Mouse (Mus musculus) limb, embryonic 11.5 days (tissue): Measurements from ENCODE around the gene Pde10a. TPM values are rescaled to one million over a fixed set of nuclear protein-coding genes. Genes with fewer than 3 reads are reported as not detected.

Source experiments
- ATAC-seq: fragments of 200-750 bp; cut with Nextera tagmentation; 2 replicates; pipeline ENCODE4 v1.8.0; 2017; ENCODE audit warnings: low read depth; ENCODE audit not compliant: insufficient number of reproducible peaks, low FRiP score, low TSS enrichment
- DNase-seq: peaks from one replicate; pipeline ENCODE4 v3.0.0-alpha.2; 2015; ENCODE audit warnings: low spot score
- H3K27ac ChIP-seq: fragments of 300-500 bp; sonication (generic); replicated peaks from 2 replicates; pipeline ENCODE4 v1.5.1; 2014; ENCODE audit warnings: low read depth, mild to moderate bottlenecking, low read length
- H3K27me3 ChIP-seq: fragments of 300-500 bp; sonication (generic); 2 replicates; pipeline ENCODE4 v1.6.1; 2014; ENCODE audit warnings: mild to moderate bottlenecking, low read length, mixed read lengths; ENCODE audit not compliant: control insufficient read depth, insufficient read depth
- H3K36me3 ChIP-seq: fragments of 300-500 bp; sonication (generic); 2 replicates; pipeline ENCODE4 v1.6.1; 2014; ENCODE audit warnings: mild to moderate bottlenecking, low read length, moderate library complexity, mixed read lengths; ENCODE audit not compliant: control insufficient read depth, insufficient read depth
- H3K4me1 ChIP-seq: fragments of 300-500 bp; sonication (generic); 2 replicates; pipeline ENCODE4 v1.6.1; 2014; ENCODE audit warnings: low read length, mixed read lengths; ENCODE audit not compliant: control insufficient read depth, insufficient read depth
- H3K4me2 ChIP-seq: fragments of 300-500 bp; sonication (generic); 2 replicates; pipeline ENCODE4 v1.6.1; 2014; ENCODE audit warnings: low read depth, mild to moderate bottlenecking, moderate library complexity; ENCODE audit not compliant: severe bottlenecking
- H3K4me3 ChIP-seq: fragments of 300-500 bp; sonication (generic); 2 replicates; pipeline ENCODE4 v1.5.1; 2014; ENCODE audit warnings: low read depth, low read length
- H3K9ac ChIP-seq: fragments of 300-500 bp; sonication (generic); 2 replicates; pipeline ENCODE4 v1.6.1; 2014; ENCODE audit warnings: mild to moderate bottlenecking, low read length
- H3K9me3 ChIP-seq: fragments of 300-500 bp; sonication (generic); 2 replicates; pipeline ENCODE4 v1.6.1; 2016; ENCODE audit warnings: low read length; ENCODE audit not compliant: control insufficient read depth
- WGBS: fragments of 180-500 bp; shearing (Covaris S2); extraction: QIAGEN DNeasy Blood & Tissue Kit; methylation state at CpG from one replicate; pipeline ENCODE4 v1.1.7; 2014; 5-methylcytosine and 5-hydroxymethylcytosine counted together
- polyA plus RNA-seq: library from polyadenylated mRNA; unstranded; fragments of >200 nt; fragmentation: Nextera tagmentation; extraction: Ambion mirVana; gene quantifications from 2 replicates; pipeline ENCODE4 v1.2.1, GENCODE M21; 2014

Gene Pde10a
- polyA plus RNA-seq, 1 experiment from 2014 or later = 0.77 TPM

DNA sequence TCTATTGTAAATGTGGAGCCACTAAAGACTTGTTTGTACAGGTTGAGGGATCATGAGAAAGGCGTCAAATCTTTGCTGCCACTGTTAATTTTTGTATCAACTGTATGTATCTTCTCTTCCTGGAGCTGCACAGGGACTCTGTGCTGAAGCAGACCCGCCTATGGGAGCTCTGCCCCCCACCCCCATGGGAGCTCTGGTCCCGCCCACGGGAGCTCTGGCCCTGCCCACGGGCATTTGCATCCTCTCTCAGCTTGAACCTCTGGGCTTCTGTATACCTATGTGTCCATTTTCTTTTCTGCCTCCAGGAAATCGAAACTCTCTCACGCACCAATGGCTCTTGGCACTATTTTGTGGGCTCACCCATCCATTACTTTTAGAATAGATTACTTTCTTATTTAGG, 203.5 kb downstream of the Pde10a start:
- no peaks in the 10 kb centered on the region for H3K4me1 ChIP-seq
- 47% methylated on average over 7 of the region's 7 CpGs for WGBS
- no peak overlapping the region for H3K27ac ChIP-seq
- H3K36me3 ChIP-seq = no peaks in the 10 kb centered on the region
- H3K9me3 ChIP-seq = no peaks in the 10 kb centered on the region
- H3K27me3 ChIP-seq = no peaks in the 10 kb centered on the region
- no peak overlapping the region for H3K4me2 ChIP-seq
- H3K4me3 ChIP-seq = no peak overlapping the region
- no peak overlapping the region for H3K9ac ChIP-seq
- no peak for ATAC-seq
- DNase-seq = no peak

DNA sequence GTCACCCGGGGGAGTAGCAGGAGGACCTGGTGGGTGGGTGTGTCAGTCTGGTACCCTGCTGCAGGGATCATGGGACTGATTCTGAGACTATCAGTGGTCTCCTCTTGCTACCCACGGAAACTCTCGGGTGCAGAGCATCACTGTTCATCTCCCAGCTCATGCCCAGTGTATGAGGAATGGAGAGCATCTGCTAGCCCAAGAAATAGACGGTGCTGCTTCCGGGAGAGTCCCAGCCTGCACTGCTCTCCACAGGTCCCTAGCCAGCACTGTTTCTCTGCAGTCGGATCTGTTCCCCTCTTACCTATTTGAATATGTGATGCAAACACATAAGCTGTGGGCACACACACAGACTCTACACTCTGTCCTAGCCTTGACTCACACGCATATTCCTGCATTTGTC, 204.6 kb downstream of the Pde10a start:
- no peaks in the 10 kb centered on the region for H3K9me3 ChIP-seq
- H3K4me2 ChIP-seq = no peak overlapping the region
- ATAC-seq = no peak
- no peak for DNase-seq
- H3K36me3 ChIP-seq = no peaks in the 10 kb centered on the region
- H3K27me3 ChIP-seq = no peaks in the 10 kb centered on the region
- no peak overlapping the region for H3K9ac ChIP-seq
- no peaks in the 10 kb centered on the region for H3K4me1 ChIP-seq
- WGBS = 76% methylated on average over 7 of the region's 7 CpGs
- no peak overlapping the region for H3K4me3 ChIP-seq
- no peak overlapping the region for H3K27ac ChIP-seq

DNA sequence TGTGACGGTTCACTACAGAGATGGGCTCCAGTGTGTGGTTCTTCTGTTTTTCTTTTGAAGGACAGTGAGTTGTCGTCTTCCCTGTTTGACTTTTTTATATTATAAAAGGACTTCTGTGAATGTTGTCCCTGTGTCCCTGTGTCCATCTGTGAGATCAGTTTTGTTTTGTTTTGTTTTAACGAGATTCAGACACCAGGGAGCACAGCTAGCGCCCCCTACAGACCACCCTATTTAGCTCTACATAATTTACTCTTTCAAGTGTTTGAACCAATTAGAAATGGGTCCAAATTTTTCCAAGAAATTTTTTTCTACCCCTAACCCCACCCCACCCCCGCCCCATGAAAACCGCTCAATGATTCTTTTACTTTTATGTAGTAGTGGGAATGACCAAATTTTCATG, 205.9 kb downstream of the Pde10a start:
- 67% methylated on average over 6 of the region's 6 CpGs for WGBS
- Histone ChIP-seq H3K27ac (no peak overlapping the region), H3K4me3 (no peak overlapping the region), H3K27me3 (no peaks in the 10 kb centered on the region), H3K36me3 (no peaks in the 10 kb centered on the region), H3K4me1 (no peaks in the 10 kb centered on the region), H3K9ac (no peak overlapping the region), H3K9me3 (no peaks in the 10 kb centered on the region), H3K4me2 (no peak overlapping the region)
- ATAC-seq = no peak
- DNase-seq = no peak

DNA sequence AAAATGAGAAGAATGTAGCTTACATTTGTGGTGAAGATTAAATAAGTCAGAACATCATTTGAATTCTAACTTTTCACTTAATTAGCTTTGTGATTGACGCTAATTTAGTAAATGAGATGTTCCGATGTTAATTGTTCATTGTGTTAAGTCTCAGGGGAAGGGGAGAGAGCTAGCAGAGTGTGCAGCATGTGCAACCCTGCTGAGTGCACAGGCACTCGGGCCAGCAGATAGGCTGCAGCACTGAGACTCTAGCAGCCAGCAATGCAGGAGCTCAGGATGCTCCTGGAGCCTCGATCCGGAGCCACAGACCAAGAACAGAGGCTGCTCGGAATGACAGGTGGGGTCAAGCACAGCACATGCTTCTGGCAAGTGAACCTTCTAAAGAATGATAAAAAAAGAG, 211.1 kb downstream of the Pde10a start:
- Histone ChIP-seq H3K27ac (no peak overlapping the region), H3K9ac (no peak overlapping the region), H3K27me3 (no peaks in the 10 kb centered on the region), H3K9me3 (no peaks in the 10 kb centered on the region), H3K36me3 (no peaks in the 10 kb centered on the region), H3K4me3 (no peak overlapping the region), H3K4me1 (no peaks in the 10 kb centered on the region), H3K4me2 (no peak overlapping the region)
- DNase-seq = no peak
- WGBS = 82% methylated on average over 6 of the region's 6 CpGs
- no peak for ATAC-seq

DNA sequence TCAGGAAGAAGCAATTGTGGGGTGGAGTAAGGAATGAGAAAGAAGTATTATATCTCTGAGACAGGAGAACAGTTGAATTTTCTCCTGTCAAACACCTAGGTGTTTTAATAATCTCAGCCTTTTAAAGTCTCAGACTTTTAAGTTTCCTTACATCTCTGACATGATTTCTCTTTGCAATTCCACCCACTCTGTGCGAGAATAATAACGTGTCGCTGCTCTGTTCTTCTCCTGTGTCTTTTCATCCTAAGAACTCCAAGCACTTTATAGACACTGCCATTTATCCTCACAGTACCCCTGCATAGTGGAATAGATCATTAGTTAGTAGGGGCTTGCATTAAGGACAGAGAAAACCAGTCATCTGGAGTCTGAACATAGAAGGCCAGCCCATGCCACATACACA, 217.6 kb downstream of the Pde10a start:
- Histone ChIP-seq H3K4me3 (no peak overlapping the region), H3K9ac (no peak overlapping the region), H3K27me3 (no peaks in the 10 kb centered on the region), H3K27ac (no peak overlapping the region), H3K9me3 (no peaks in the 10 kb centered on the region), H3K4me1 (no peaks in the 10 kb centered on the region), H3K36me3 (no peaks in the 10 kb centered on the region), H3K4me2 (no peak overlapping the region)
- 88% methylated on average over 3 of the region's 3 CpGs for WGBS
- ATAC-seq = no peak
- no peak for DNase-seq

DNA sequence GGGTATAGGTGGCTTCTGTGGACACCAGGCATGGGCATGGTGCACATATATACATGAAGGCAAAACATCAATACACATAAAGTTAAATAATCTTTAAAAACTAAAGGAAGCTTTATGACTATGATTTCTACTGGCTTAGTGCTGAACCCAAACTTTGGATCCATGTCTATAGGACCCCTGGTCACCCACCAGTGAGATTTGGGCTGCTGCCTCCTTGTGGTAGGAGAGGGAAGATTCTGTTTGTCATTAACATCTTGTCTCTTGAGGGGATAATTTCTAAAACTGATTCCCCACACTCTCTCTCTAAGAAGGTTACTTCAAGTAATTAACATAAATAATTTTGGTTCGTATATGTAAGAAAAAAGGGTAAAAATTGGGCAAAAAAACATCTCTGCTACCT, 220.2 kb downstream of the Pde10a start:
- H3K27me3 ChIP-seq = no peaks in the 10 kb centered on the region
- H3K4me3 ChIP-seq = no peak overlapping the region
- no peaks in the 10 kb centered on the region for H3K4me1 ChIP-seq
- ATAC-seq (no peak), DNase-seq (no peak)
- 61% methylated on average over 1 of the region's 1 CpGs for WGBS
- no peak overlapping the region for H3K27ac ChIP-seq
- H3K4me2 ChIP-seq = no peak overlapping the region
- no peaks in the 10 kb centered on the region for H3K36me3 ChIP-seq
- no peak overlapping the region for H3K9ac ChIP-seq
- H3K9me3 ChIP-seq = no peaks in the 10 kb centered on the region

DNA sequence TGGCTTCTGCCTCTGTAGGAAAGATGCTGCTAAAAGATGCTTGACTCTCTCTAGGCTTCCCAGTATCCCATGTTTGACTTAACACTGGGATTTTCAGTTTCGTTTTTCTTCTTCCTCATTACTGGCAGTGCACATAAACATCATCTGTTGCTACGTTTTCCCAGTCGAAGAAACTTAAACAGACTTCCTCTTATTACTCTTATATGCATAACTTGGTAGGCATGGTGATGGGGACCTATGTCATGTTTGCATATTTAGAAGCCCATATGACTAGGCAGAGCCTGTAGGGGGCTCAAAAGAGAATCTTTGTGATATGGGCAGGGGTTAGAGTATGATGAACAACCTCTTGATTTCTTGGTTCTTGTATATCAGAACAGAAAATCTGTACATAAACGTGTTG, 224.3 kb downstream of the Pde10a start:
- no peak for ATAC-seq
- no peak overlapping the region for H3K4me3 ChIP-seq
- H3K4me2 ChIP-seq = no peak overlapping the region
- no peak for DNase-seq
- H3K36me3 ChIP-seq = no peaks in the 10 kb centered on the region
- H3K4me1 ChIP-seq = no peaks in the 10 kb centered on the region
- H3K27ac ChIP-seq = no peak overlapping the region
- no peak overlapping the region for H3K9ac ChIP-seq
- H3K9me3 ChIP-seq = no peaks in the 10 kb centered on the region
- WGBS = 78% methylated on average over 4 of the region's 4 CpGs
- H3K27me3 ChIP-seq = no peaks in the 10 kb centered on the region

DNA sequence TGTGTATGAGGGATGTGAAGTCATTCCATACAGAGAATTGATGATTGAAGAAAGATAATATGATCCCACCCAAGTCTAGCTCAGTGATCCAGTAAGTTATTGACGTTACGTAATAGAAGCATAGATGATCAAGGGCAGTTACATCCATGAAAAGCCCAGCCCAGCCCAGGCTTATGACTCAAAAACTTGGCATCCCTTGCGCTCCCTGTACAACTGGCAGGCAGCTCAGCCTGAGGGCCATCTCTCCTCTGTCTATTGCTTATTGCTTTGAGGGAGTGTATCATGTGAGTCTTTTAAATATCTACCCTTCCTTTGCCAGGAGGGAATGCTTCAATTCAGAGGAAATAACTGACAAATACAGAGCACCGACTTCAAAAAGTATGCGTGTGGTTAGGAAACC, 232.4 kb downstream of the Pde10a start:
- ATAC-seq = no peak

DNA sequence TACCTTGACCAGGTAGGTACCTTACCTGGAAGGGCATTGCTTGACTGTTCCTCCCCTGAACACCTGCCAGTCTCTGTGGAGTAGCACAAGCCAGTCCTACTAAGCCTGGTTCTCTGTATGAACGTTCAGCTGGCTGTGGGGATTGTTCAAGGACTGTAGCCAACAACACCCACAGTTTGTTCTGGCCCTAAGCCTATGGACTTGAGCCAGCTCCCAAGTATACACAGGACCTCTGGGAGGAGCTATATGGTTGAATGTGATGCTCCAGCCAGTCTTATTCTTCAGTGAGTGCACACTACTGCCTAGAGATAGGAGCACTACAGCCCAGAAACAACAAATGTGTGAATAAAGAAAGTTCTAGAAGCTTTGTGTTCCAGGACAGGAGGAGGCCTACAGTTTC, 238.1 kb downstream of the Pde10a start:
- ATAC-seq (no peak), DNase-seq (no peak)
- H3K4me1 ChIP-seq = no peaks in the 10 kb centered on the region
- H3K9me3 ChIP-seq = no peaks in the 10 kb centered on the region
- WGBS = 60% methylated on average over 1 of the region's 1 CpGs
- no peaks in the 10 kb centered on the region for H3K36me3 ChIP-seq
- no peak overlapping the region for H3K4me2 ChIP-seq
- no peak overlapping the region for H3K27ac ChIP-seq
- no peak overlapping the region for H3K9ac ChIP-seq
- no peaks in the 10 kb centered on the region for H3K27me3 ChIP-seq
- H3K4me3 ChIP-seq = no peak overlapping the region

More for the DNA sequence above, 232.4 kb downstream of the Pde10a start:
- H3K4me2 ChIP-seq = no peak overlapping the region
- no peak for DNase-seq
- WGBS = 88% methylated on average over 5 of the region's 5 CpGs
- no peak overlapping the region for H3K9ac ChIP-seq
- H3K27me3 ChIP-seq = no peaks in the 10 kb centered on the region
- no peaks in the 10 kb centered on the region for H3K9me3 ChIP-seq
- no peak overlapping the region for H3K27ac ChIP-seq
- H3K4me1 ChIP-seq = no peaks in the 10 kb centered on the region
- H3K4me3 ChIP-seq = no peak overlapping the region
- H3K36me3 ChIP-seq = no peaks in the 10 kb centered on the region
